Mouse (Mus musculus): ENCODE measurements around the gene Aldh3b1.

DNA sequence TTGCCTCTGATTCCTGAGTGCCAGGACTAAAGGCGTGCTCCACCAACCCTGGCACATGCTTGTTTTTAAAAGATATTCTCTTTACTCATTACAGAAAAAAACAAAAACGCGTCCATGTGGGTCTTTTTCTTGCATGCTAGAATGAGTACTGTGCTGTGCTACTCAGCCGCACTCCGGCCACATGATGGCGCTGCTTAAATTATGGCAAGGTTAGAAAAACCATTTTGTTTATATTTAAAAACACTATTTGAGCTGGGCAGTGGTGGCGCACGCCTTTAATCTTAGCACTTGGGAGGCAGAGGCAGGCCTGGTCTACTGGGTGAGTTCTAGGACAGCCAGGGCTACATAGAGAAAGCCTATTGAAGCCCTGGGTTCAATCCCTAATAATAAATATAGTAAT lies 39.4 kb downstream of the Aldh3b1 start:
- TF ChIP-seq GATA1 (IDR thresholded peaks at IDR 0.05; ENCODE audit: borderline replicate concordance, low read length) (no peak), FLI1 (IDR thresholded peaks at IDR 0.05; ENCODE audit: low read length) (no peak)

Data from megakaryocyte, embryonic 14.5 days (primary cell).